Mouse (Mus musculus) neural tube, embryonic 14.5 days (tissue): ENCODE data around the gene 4930558C23Rik. TPM values are rescaled to one million over a fixed set of nuclear protein-coding genes. Genes with fewer than 3 reads are reported as not detected.
"Not testable (repeated sequence)": the region's sequence is repeated elsewhere in the genome, so short reads cannot be mapped to it uniquely, and the experiment has no call there.

Experiments
- ATAC-seq: fragments of 200-750 bp; cut with Nextera tagmentation; 2 replicates; pipeline ENCODE4 v1.8.0; 2017; ENCODE audit warnings: low read depth, mild to moderate bottlenecking, moderate TSS enrichment, moderate library complexity
- H3K27ac ChIP-seq: fragments of 300-500 bp; sonication (generic); 2 replicates; pipeline ENCODE4 v1.5.1; 2014; ENCODE audit warnings: low read depth, mild to moderate bottlenecking, control low read depth, low read length, moderate library complexity, mixed read lengths
- H3K27me3 ChIP-seq: fragments of 300-500 bp; sonication (generic); 2 replicates; pipeline ENCODE4 v1.6.1; 2014; ENCODE audit warnings: low read length; ENCODE audit not compliant: control insufficient read depth, insufficient read depth
- H3K36me3 ChIP-seq: fragments of 300-500 bp; sonication (generic); 2 replicates; pipeline ENCODE4 v1.6.1; 2014; ENCODE audit warnings: low read length, mixed read lengths; ENCODE audit not compliant: control insufficient read depth, insufficient read depth
- H3K4me1 ChIP-seq: fragments of 300-500 bp; sonication (generic); 2 replicates; pipeline ENCODE4 v1.6.1; 2014; ENCODE audit warnings: low read length; ENCODE audit not compliant: control insufficient read depth, insufficient read depth
- H3K4me2 ChIP-seq: fragments of 300-500 bp; sonication (generic); 2 replicates; pipeline ENCODE4 v1.6.1; 2014; ENCODE audit warnings: mild to moderate bottlenecking, low read depth, low read length, control low read depth
- H3K4me3 ChIP-seq: fragments of 300-500 bp; sonication (generic); 2 replicates; pipeline ENCODE4 v1.5.1; 2014; ENCODE audit warnings: low read depth, low read length, control low read depth, mixed read lengths
- H3K9ac ChIP-seq: fragments of 300-500 bp; sonication (generic); replicated peaks from 2 replicates; pipeline ENCODE4 v1.6.1; 2014; ENCODE audit warnings: low read depth, mild to moderate bottlenecking, control low read depth, low read length, mixed read lengths
- H3K9me3 ChIP-seq: fragments of 300-500 bp; sonication (generic); 2 replicates; pipeline ENCODE4 v1.6.1; 2016; ENCODE audit warnings: low read length; ENCODE audit not compliant: control insufficient read depth
- WGBS: fragments of 180-500 bp; shearing (Covaris S2); extraction: QIAGEN DNeasy Blood & Tissue Kit; methylation state at CpG from one replicate; pipeline ENCODE4 v1.1.7; 2014; 5-methylcytosine and 5-hydroxymethylcytosine counted together
- polyA plus RNA-seq: library from polyadenylated mRNA; unstranded; fragments of >200 nt; fragmentation: Nextera tagmentation; extraction: Ambion mirVana; gene quantifications from 2 replicates; pipeline ENCODE4 v1.2.1, GENCODE M21; 2014

Gene 4930558C23Rik
- polyA plus RNA-seq, 1 experiment from 2014 or later: not detected

DNA sequence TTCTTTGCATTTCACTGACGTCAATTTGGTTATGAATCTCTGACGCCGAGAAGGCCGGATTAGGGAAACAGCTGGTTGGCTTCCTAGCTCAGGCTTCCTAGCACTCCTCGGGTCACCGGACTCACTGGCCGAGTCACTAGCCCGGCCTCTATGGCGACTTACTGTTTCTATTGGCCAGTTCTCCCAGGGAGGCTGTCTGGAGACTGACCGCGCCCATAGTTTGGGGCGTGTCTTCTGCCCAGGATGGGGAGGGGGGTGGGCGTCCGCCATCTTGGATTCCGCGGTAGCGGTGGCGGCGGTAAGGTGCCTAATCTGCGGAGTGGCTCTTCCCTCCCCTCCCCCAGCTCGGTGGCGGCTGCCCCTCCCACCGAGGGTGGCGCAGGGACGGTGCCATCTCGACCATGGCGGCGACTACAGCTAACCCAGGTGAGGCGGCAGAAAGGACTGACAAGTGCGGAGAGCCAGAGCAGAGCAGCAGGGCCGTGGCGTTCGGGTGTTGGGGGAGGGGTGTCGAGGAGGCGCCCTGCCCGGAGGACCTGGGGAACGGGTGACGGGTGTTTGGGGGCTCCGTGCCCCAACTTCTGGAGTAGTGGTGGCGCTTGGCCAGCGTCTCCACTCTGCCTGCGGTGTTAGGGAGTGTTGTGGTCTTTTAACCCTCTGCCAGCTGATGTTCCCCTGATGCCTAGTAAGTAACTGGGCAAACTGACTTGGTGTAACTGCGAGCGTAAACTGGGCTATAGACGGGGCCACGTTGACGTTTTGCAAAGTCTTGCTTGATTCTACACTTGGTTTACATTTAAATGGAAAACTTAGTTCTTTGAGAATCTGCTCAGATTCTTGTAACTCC is 31.7 kb upstream of the 4930558C23Rik start, which contains the start of gene Arnt:
Gene Arnt, plus strand, starts transcription at position 253 of the 847 bp plus-strand sequence.
- ATAC-seq: peak; percentile 99
- H3K36me3 ChIP-seq: no peaks in the 10 kb centered on the region
- H3K27me3 ChIP-seq: no peaks in the 10 kb centered on the region
- peak within 1 kb of the TSS; percentile 86 for H3K9ac ChIP-seq
- no peaks in the 10 kb centered on the region for H3K9me3 ChIP-seq
- H3K27ac ChIP-seq: peak within 1 kb of the TSS; percentile 81
- H3K4me2 ChIP-seq: peak within 1 kb of the TSS; percentile 87
- peaks cover 9% of the 10 kb centered on the region; the same call in 1 of the 2 replicates for H3K4me1 ChIP-seq
- under 1% methylated on average over 44 of the region's 47 CpGs for WGBS
- H3K4me3 ChIP-seq: peak within 1 kb of the TSS; percentile 90

DNA sequence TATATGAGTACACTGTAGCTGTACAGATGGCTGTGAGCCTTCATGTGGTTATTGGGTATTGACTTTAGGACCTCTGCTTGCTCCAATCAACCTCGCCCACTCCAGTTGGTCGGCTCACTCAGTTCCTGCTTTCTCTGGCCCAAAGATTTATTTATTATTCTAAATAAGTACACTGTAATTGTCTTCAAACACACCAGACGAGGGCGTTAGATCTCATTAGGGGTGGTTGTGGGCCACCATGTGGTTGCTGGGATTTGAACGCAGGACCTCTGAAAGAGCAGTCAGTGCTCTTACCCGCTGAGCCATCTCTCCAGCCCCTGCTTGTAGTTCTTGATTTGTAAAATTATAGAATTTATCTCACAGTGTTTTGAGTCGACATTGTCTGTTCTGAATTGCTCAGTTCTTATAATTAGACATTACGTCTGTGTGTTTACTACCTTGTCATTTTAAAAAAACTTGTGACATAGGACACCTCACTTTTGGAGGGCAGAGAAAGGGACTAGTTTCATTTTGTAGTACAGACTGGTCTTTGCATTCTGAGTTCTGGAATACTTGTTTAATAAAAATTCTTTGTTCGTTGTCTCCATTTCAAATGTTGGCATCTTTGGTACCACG is 30.8 kb upstream of the 4930558C23Rik start:
- 79% methylated on average over 10 of the region's 10 CpGs for WGBS
- peak overlapping the region; percentile 81; the same call in 1 of the 2 replicates for H3K27ac ChIP-seq

DNA sequence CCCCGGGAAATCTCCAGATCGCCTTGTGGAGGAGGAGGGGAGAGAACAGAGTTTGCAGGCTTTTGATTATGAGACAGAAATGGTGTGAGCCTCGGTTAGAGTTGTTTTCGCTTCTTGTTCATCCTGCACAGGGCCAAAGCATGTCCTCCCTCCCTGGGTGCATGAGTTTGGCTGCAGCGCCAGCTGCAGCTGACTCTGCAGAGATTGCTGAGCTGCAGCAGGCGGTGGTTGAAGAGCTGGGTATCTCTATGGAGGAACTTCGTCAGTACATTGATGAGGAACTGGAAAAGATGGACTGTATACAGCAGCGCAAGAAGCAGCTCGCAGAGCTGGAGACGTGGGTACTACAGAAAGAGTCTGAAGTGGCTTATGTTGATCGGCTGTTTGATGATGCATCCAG is 25.8 kb upstream of the 4930558C23Rik start:
- 73% methylated on average over 4 of the region's 11 CpGs for WGBS
- H3K36me3 ChIP-seq, H3K9me3 ChIP-seq, H3K27ac ChIP-seq, H3K27me3 ChIP-seq, H3K4me1 ChIP-seq, H3K4me3 ChIP-seq, H3K4me2 ChIP-seq, H3K9ac ChIP-seq, ATAC-seq: not testable (repeated sequence)

More for the DNA sequence above, 30.8 kb upstream of the 4930558C23Rik start:
- ATAC-seq: no peak
- no peaks in the 10 kb centered on the region for H3K27me3 ChIP-seq
- H3K4me2 ChIP-seq: peak overlapping the region; percentile 87
- no peaks in the 10 kb centered on the region for H3K36me3 ChIP-seq
- peak overlapping the region; percentile 90; the same call in 1 of the 2 replicates for H3K4me3 ChIP-seq
- no peaks in the 10 kb centered on the region for H3K9me3 ChIP-seq
- H3K9ac ChIP-seq: no peak overlapping the region
- peaks cover 9% of the 10 kb centered on the region; the same call in 1 of the 2 replicates for H3K4me1 ChIP-seq

- 18% methylated on average over 13 of the region's 21 CpGs for WGBS
- Histone ChIP-seq H3K4me2 (peak overlapping the region; percentile 32; the same call in 1 of the 2 replicates), H3K4me3 (0 out of 2 replicates have a peak overlapping the region, but pooled peaks have one; percentile 16)
- not testable (repeated sequence) for H3K9me3 ChIP-seq, H3K9ac ChIP-seq, H3K4me1 ChIP-seq, H3K36me3 ChIP-seq, H3K27ac ChIP-seq, H3K27me3 ChIP-seq
- peak; percentile 28; the same call in 1 of the 2 replicates for ATAC-seq
Observed at GRCm38 (mm10) chr3:95427891-95428238, 25.2 kb upstream of the 4930558C23Rik start.

GRCm38 (mm10) chr3:95427117-95427890 is 24.7 kb upstream of the 4930558C23Rik start:
- ATAC-seq: peak; percentile 81
- H3K4me2 ChIP-seq: peak overlapping the region; percentile 32; the same call in 1 of the 2 replicates

GRCm38 (mm10) chr3:95426476-95426875 is 23.8 kb upstream of the 4930558C23Rik start:
- not testable (repeated sequence) for ATAC-seq, H3K9me3 ChIP-seq, H3K27me3 ChIP-seq, H3K27ac ChIP-seq, H3K36me3 ChIP-seq, H3K4me2 ChIP-seq, H3K4me3 ChIP-seq, H3K4me1 ChIP-seq, H3K9ac ChIP-seq
- 95% methylated on average over 5 of the region's 5 CpGs for WGBS

More at GRCm38 (mm10) chr3:95427117-95427890, 24.7 kb upstream of the 4930558C23Rik start:
- H3K27ac ChIP-seq, H3K9ac ChIP-seq, H3K36me3 ChIP-seq, H3K9me3 ChIP-seq, H3K4me1 ChIP-seq, H3K27me3 ChIP-seq: not testable (repeated sequence)
- 0 out of 2 replicates have a peak overlapping the region, but pooled peaks have one; percentile 16 for H3K4me3 ChIP-seq
- WGBS: 64% methylated on average over 5 of the region's 33 CpGs

GRCm38 (mm10) chr3:95417866-95418265 is 15.2 kb upstream of the 4930558C23Rik start:
- no peaks in the 10 kb centered on the region for H3K27me3 ChIP-seq
- H3K27ac ChIP-seq: no peak overlapping the region
- no peaks in the 10 kb centered on the region for H3K9me3 ChIP-seq
- no peaks in the 10 kb centered on the region for H3K4me1 ChIP-seq
- H3K4me3 ChIP-seq: no peak overlapping the region
- no peaks in the 10 kb centered on the region for H3K36me3 ChIP-seq
- no peak for ATAC-seq
- H3K9ac ChIP-seq: no peak overlapping the region
- H3K4me2 ChIP-seq: no peak overlapping the region
- WGBS: 94% methylated on average over 6 of the region's 6 CpGs

DNA sequence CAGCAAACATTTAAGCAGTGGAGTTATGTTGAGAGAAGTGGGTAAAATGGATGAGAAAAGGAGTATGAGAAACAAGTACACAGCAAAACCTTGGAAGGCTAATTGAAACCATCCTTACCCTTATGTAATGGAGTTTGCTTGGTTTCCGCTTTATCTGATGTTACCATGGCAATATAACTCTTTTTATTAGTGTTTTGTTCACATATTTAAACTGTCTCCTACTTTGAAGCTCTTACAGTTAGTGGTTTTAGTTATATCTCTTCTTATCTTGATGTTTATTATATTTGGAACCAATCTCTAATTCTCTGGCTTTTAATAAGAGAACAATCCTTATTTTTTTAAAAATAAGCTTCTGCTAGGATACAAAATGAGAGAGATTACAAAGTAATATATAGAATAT is 9.6 kb upstream of the 4930558C23Rik start:
- Histone ChIP-seq H3K36me3 (no peaks in the 10 kb centered on the region), H3K4me3 (no peak overlapping the region), H3K4me2 (no peak overlapping the region), H3K9ac (no peak overlapping the region), H3K27ac (no peak overlapping the region), H3K9me3 (no peaks in the 10 kb centered on the region), H3K4me1 (no peaks in the 10 kb centered on the region), H3K27me3 (no peaks in the 10 kb centered on the region)
- no peak for ATAC-seq
- 93% methylated on average over 1 of the region's 1 CpGs for WGBS
